Mouse (Mus musculus): ENCODE measurements around the gene Git2.

The Git2 gene

GRCm38 (mm10) chr5:114764812-114765735 lies 10.2 kb downstream of the Git2 start:
- no peak for DNase-seq (ENCODE audit: low spot score)

GRCm38 (mm10) chr5:114761980-114762379 lies 13.3 kb downstream of the Git2 start:
- DNase-seq (ENCODE audit: low spot score): no peak

- no peak for DNase-seq (ENCODE audit: low spot score)
These were observed 15.7 kb downstream of the Git2 start for GRCm38 (mm10) chr5:114759536-114760090.

- DNase-seq (ENCODE audit: low spot score): no peak
These were observed 21.9 kb downstream of the Git2 start for GRCm38 (mm10) chr5:114753384-114753783.

- DNase-seq (ENCODE audit: low spot score): no peak
These were observed 22.9 kb downstream of the Git2 start for GRCm38 (mm10) chr5:114752397-114752796.

GRCm38 (mm10) chr5:114750325-114750724 lies 25.0 kb downstream of the Git2 start:
- DNase-seq (ENCODE audit: low spot score): no peak

- DNase-seq (ENCODE audit: low spot score): no peak
These were observed 27.8 kb downstream of the Git2 start for GRCm38 (mm10) chr5:114747521-114747920.

GRCm38 (mm10) chr5:114746886-114747285 lies 28.4 kb downstream of the Git2 start:
- DNase-seq (ENCODE audit: low spot score): no peak

GRCm38 (mm10) chr5:114745581-114745980 lies 29.7 kb downstream of the Git2 start:
- DNase-seq (ENCODE audit: low spot score): no peak

GRCm38 (mm10) chr5:114743697-114744090 lies 31.6 kb downstream of the Git2 start:
- no peak for DNase-seq (ENCODE audit: low spot score)

- no peak for DNase-seq (ENCODE audit: low spot score)
These were observed 32.2 kb downstream of the Git2 start for GRCm38 (mm10) chr5:114742998-114743696.

GRCm38 (mm10) chr5:114742572-114742971 lies 32.7 kb downstream of the Git2 start:
- no peak for DNase-seq (ENCODE audit: low spot score)

- no peak for DNase-seq (ENCODE audit: low spot score)
These were observed 34.7 kb downstream of the Git2 start for GRCm38 (mm10) chr5:114740595-114740994.

- DNase-seq (ENCODE audit: low spot score): no peak
These were observed 36.5 kb downstream of the Git2 start for GRCm38 (mm10) chr5:114738707-114739241.

- DNase-seq (ENCODE audit: low spot score): no peak
These were observed 38.0 kb downstream of the Git2 start for GRCm38 (mm10) chr5:114737090-114737887.

GRCm38 (mm10) chr5:114733606-114734005 lies 41.7 kb downstream of the Git2 start:
- DNase-seq (ENCODE audit: low spot score): no peak

GRCm38 (mm10) chr5:114731969-114732368 lies 43.3 kb downstream of the Git2 start:
- DNase-seq (ENCODE audit: low spot score): no peak

- no peak for DNase-seq (ENCODE audit: low spot score)
These were observed 43.8 kb downstream of the Git2 start for GRCm38 (mm10) chr5:114731498-114731897.

- no peak for DNase-seq (ENCODE audit: low spot score)
These were observed 45.2 kb downstream of the Git2 start for GRCm38 (mm10) chr5:114730129-114730528.

- DNase-seq (ENCODE audit: low spot score): no peak
These were observed 47.2 kb downstream of the Git2 start for GRCm38 (mm10) chr5:114728160-114728559.

- no peak for DNase-seq (ENCODE audit: low spot score)
These were observed 52.5 kb downstream of the Git2 start for GRCm38 (mm10) chr5:114722846-114723245.

GRCm38 (mm10) chr5:114721969-114722368 lies 53.3 kb downstream of the Git2 start:
- no peak for DNase-seq (ENCODE audit: low spot score)
